Mouse (Mus musculus) MEL (cell line): ENCODE data around the gene Psmb9. TPM values are rescaled to one million over a fixed set of nuclear protein-coding genes. Genes with fewer than 3 reads are reported as not detected.

Experiments used
- DNase-seq: peaks from one replicate; pipeline ENCODE4 v3.0.0; 2011; ENCODE audit warnings: low read depth, low spot score
- H3K27ac ChIP-seq: 2 replicates; pipeline ENCODE4 v1.5.1; 2012; ENCODE audit warnings: low read depth, mild to moderate bottlenecking, control low read depth, low read length, moderate library complexity; ENCODE audit not compliant: control insufficient read depth
- H3K27me3 ChIP-seq, 2 experiments: fragments of 150-350 bp in 1 of 2; sonication (generic) in 1 of 2; 2 replicates each; pipeline ENCODE4 v1.6.1; 2012; ENCODE audit warnings: low read length in 2 of 2, mild to moderate bottlenecking in 2 of 2, improper control_type of control experiment in 1 of 2, moderate library complexity in 1 of 2; ENCODE audit not compliant: insufficient read depth in 2 of 2, control insufficient read depth in 1 of 2
- H3K36me3 ChIP-seq, 2 experiments: 2 replicates each; pipeline ENCODE4 v1.6.1; 2012 to 2014; ENCODE audit warnings: low read length in 2 of 2, improper control_type of control experiment in 1 of 2, inconsistent platforms in 1 of 2, mild to moderate bottlenecking in 1 of 2; ENCODE audit not compliant: insufficient read depth in 2 of 2, control insufficient read depth in 1 of 2
- H3K4me1 ChIP-seq, 2 experiments: fragments of 150-350 bp in 1 of 2; sonication (generic) in 1 of 2; 2 replicates each; pipeline ENCODE4 v1.6.1; 2012; ENCODE audit warnings: low read length in 2 of 2, improper control_type of control experiment in 1 of 2, mild to moderate bottlenecking in 1 of 2; ENCODE audit not compliant: insufficient read depth in 2 of 2, control insufficient read depth in 1 of 2
- H3K4me3 ChIP-seq, 2 experiments: fragments of 150-350 bp in 1 of 2; sonication (generic) in 1 of 2; 2 replicates each; pipeline ENCODE4 v1.5.1; 2012; ENCODE audit warnings: low read depth in 2 of 2, low read length in 2 of 2, mild to moderate bottlenecking in 2 of 2, moderate library complexity in 2 of 2, control low read depth in 1 of 2, improper control_type of control experiment in 1 of 2; ENCODE audit not compliant: control insufficient read depth in 1 of 2, insufficient read depth in 1 of 2
- H3K79me2 ChIP-seq: 2 replicates; pipeline ENCODE4 v1.6.1; 2012; ENCODE audit warnings: mild to moderate bottlenecking, low read length, moderate library complexity; ENCODE audit not compliant: control insufficient read depth, poor library complexity, insufficient read depth
- H3K9ac ChIP-seq: 2 replicates; pipeline ENCODE4 v1.6.1; 2012; ENCODE audit warnings: low read depth, mild to moderate bottlenecking, control low read depth, low read length, moderate library complexity; ENCODE audit not compliant: control insufficient read depth, poor library complexity, severe bottlenecking
- H3K9me3 ChIP-seq: fragments of 150-350 bp; sonication (generic); replicated peaks from 2 replicates; pipeline ENCODE4 v1.6.1; 2012; ENCODE audit warnings: mild to moderate bottlenecking, low read length, improper control_type of control experiment, moderate library complexity; ENCODE audit not compliant: insufficient read depth
- BHLHE40 ChIP-seq: IDR thresholded peaks from 2 replicates; pipeline ENCODE4 v1.6.1; 2012; ENCODE audit warnings: low read depth, mild to moderate bottlenecking, inconsistent platforms, low read length, improper control_type of control experiment, borderline replicate concordance
- CHD2 ChIP-seq: IDR thresholded peaks from 2 replicates; pipeline ENCODE4 v1.6.1; 2011; ENCODE audit warnings: low read length, improper control_type of control experiment
- CTCF ChIP-seq, 3 experiments: IDR thresholded peaks in 2 of 3; conservative IDR thresholded peaks in 1 of 3; 2 replicates each; pipeline ENCODE4 v1.5.1; 2011 to 2012; ENCODE audit warnings: low read length in 3 of 3, low read depth in 2 of 3, mild to moderate bottlenecking in 2 of 3, improper control_type of control experiment in 1 of 3, inconsistent platforms in 1 of 3, mixed read lengths in 1 of 3, moderate library complexity in 1 of 3; ENCODE audit not compliant: control insufficient read depth in 1 of 3, insufficient read depth in 1 of 3, poor library complexity in 1 of 3, severe bottlenecking in 1 of 3
- E2F4 ChIP-seq: IDR thresholded peaks from 2 replicates; pipeline ENCODE4 v1.6.1; 2011; ENCODE audit warnings: low read depth, low read length, improper control_type of control experiment, borderline replicate concordance
- ELF1 ChIP-seq: IDR thresholded peaks from 2 replicates; pipeline ENCODE4 v1.6.1; 2014; ENCODE audit warnings: low read depth, mild to moderate bottlenecking, inconsistent platforms, low read length, improper control_type of control experiment, moderate library complexity
- EP300 ChIP-seq, 2 experiments: IDR thresholded peaks; 2 replicates each; pipeline ENCODE4 v1.6.1; 2011; ENCODE audit warnings: improper control_type of control experiment in 2 of 2, low read length in 2 of 2, low read depth in 1 of 2, mild to moderate bottlenecking in 1 of 2
- ETS1 ChIP-seq: IDR thresholded peaks from 2 replicates; pipeline ENCODE4 v1.6.1; 2012; ENCODE audit warnings: low read depth, mild to moderate bottlenecking, inconsistent platforms, low read length, improper control_type of control experiment, moderate library complexity
- GABPA ChIP-seq: IDR thresholded peaks from 2 replicates; pipeline ENCODE4 v1.6.1; 2012; ENCODE audit warnings: low read depth, mild to moderate bottlenecking, inconsistent platforms, low read length, improper control_type of control experiment, moderate library complexity
- GATA1 ChIP-seq: IDR thresholded peaks from 2 replicates; pipeline ENCODE4 v1.6.1; 2011; ENCODE audit warnings: low read depth, low read length, improper control_type of control experiment
- HCFC1 ChIP-seq: IDR thresholded peaks from 2 replicates; pipeline ENCODE4 v1.6.1; 2012; ENCODE audit warnings: low read depth, mild to moderate bottlenecking, inconsistent platforms, low read length, improper control_type of control experiment, moderate library complexity
- JUND ChIP-seq: IDR thresholded peaks from 2 replicates; pipeline ENCODE4 v1.6.1; 2011; ENCODE audit warnings: low read depth, mild to moderate bottlenecking, improper control_type of control experiment, low read length
- KAT2A ChIP-seq: conservative IDR thresholded peaks from 2 replicates; pipeline ENCODE4 v1.6.1; 2012; ENCODE audit warnings: low read depth, low read length, improper control_type of control experiment, inconsistent platforms
- MAFK ChIP-seq: IDR thresholded peaks from 2 replicates; pipeline ENCODE4 v1.6.1; 2011; ENCODE audit warnings: low read depth, mild to moderate bottlenecking, low read length, improper control_type of control experiment, borderline replicate concordance
- MAZ ChIP-seq: IDR thresholded peaks from 2 replicates; pipeline ENCODE4 v1.6.1; 2012; ENCODE audit warnings: low read depth, mild to moderate bottlenecking, inconsistent platforms, low read length, improper control_type of control experiment
- MEF2A ChIP-seq: IDR thresholded peaks from 2 replicates; pipeline ENCODE4 v1.6.1; 2014; ENCODE audit warnings: low read depth, mild to moderate bottlenecking, inconsistent platforms, low read length, improper control_type of control experiment; ENCODE audit not compliant: poor library complexity, insufficient replicate concordance, severe bottlenecking; ENCODE audit errors: extremely low read depth
- MXI1 ChIP-seq: IDR thresholded peaks from 2 replicates; pipeline ENCODE4 v1.6.1; 2011; ENCODE audit warnings: mild to moderate bottlenecking, low read depth, low read length, improper control_type of control experiment
- MYB ChIP-seq: IDR thresholded peaks from 2 replicates; pipeline ENCODE4 v1.6.1; 2011; ENCODE audit warnings: mild to moderate bottlenecking, low read depth, low read length, improper control_type of control experiment
- MYC ChIP-seq: IDR thresholded peaks from 2 replicates; pipeline ENCODE4 v1.6.1; 2011; ENCODE audit warnings: low read depth, mild to moderate bottlenecking, low read length, improper control_type of control experiment, moderate library complexity
- NELFE ChIP-seq: IDR thresholded peaks from 2 replicates; pipeline ENCODE4 v1.6.1; 2011; ENCODE audit warnings: low read depth, low read length, improper control_type of control experiment
- NRF1 ChIP-seq: IDR thresholded peaks from 2 replicates; pipeline ENCODE4 v1.6.1; 2014; ENCODE audit warnings: low read depth, mild to moderate bottlenecking, inconsistent platforms, low read length, improper control_type of control experiment, moderate library complexity; ENCODE audit not compliant: poor library complexity, insufficient read depth, severe bottlenecking
- POLR2AphosphoS2 ChIP-seq: IDR thresholded peaks from 2 replicates; pipeline ENCODE4 v1.6.1; 2011; ENCODE audit warnings: low read length, improper control_type of control experiment
- POLR2AphosphoS5 ChIP-seq: IDR thresholded peaks from 2 replicates; pipeline ENCODE4 v1.6.1; 2012; ENCODE audit warnings: low read depth, borderline replicate concordance, mild to moderate bottlenecking, inconsistent platforms, low read length, moderate library complexity, mixed read lengths
- RAD21 ChIP-seq: IDR thresholded peaks from 2 replicates; pipeline ENCODE4 v1.6.1; 2011; ENCODE audit warnings: mild to moderate bottlenecking, low read depth, low read length, improper control_type of control experiment
- RCOR1 ChIP-seq: IDR thresholded peaks from 2 replicates; pipeline ENCODE4 v1.6.1; 2012; ENCODE audit warnings: low read depth, mild to moderate bottlenecking, inconsistent platforms, low read length, improper control_type of control experiment
- SIN3A ChIP-seq: IDR thresholded peaks from 2 replicates; pipeline ENCODE4 v1.6.1; 2012; ENCODE audit warnings: low read length, improper control_type of control experiment, inconsistent platforms
- TAL1 ChIP-seq: IDR thresholded peaks from 2 replicates; pipeline ENCODE4 v1.6.1; 2012; ENCODE audit warnings: mild to moderate bottlenecking, inconsistent platforms, low read length, moderate library complexity, mixed read lengths
- TBP ChIP-seq: IDR thresholded peaks from 2 replicates; pipeline ENCODE4 v1.8.0; 2011; ENCODE audit warnings: low read depth, low read length, improper control_type of control experiment
- TCF12 ChIP-seq: IDR thresholded peaks from 2 replicates; pipeline ENCODE4 v1.6.1; 2014; ENCODE audit warnings: low read depth, mild to moderate bottlenecking, inconsistent platforms, low read length, improper control_type of control experiment, moderate library complexity
- UBTF ChIP-seq: IDR thresholded peaks from 2 replicates; pipeline ENCODE4 v1.6.1; 2012; ENCODE audit warnings: low read depth, mild to moderate bottlenecking, inconsistent platforms, low read length, improper control_type of control experiment, moderate library complexity, borderline replicate concordance; ENCODE audit not compliant: insufficient read depth
- USF1 ChIP-seq: IDR thresholded peaks from 2 replicates; pipeline ENCODE4 v1.6.1; 2014; ENCODE audit warnings: low read depth, mild to moderate bottlenecking, inconsistent platforms, low read length, improper control_type of control experiment, moderate library complexity
- USF2 ChIP-seq, 2 experiments: IDR thresholded peaks; 2 replicates each; pipeline ENCODE4 v1.6.1; 2011 to 2012; ENCODE audit warnings: improper control_type of control experiment in 2 of 2, low read length in 2 of 2, borderline replicate concordance in 1 of 2, inconsistent platforms in 1 of 2, low read depth in 1 of 2, mild to moderate bottlenecking in 1 of 2; ENCODE audit not compliant: insufficient read depth in 1 of 2
- ZC3H11A ChIP-seq: IDR thresholded peaks from 2 replicates; pipeline ENCODE4 v1.6.1; 2012; ENCODE audit warnings: low read depth, mild to moderate bottlenecking, inconsistent platforms, low read length, improper control_type of control experiment
- ZKSCAN1 ChIP-seq: IDR thresholded peaks from 2 replicates; pipeline ENCODE4 v1.6.1; 2012; ENCODE audit warnings: low read depth, mild to moderate bottlenecking, inconsistent platforms, low read length, improper control_type of control experiment, moderate library complexity
- ZMIZ1 ChIP-seq: IDR thresholded peaks from 2 replicates; pipeline ENCODE4 v1.6.1; 2012; ENCODE audit warnings: low read depth, mild to moderate bottlenecking, inconsistent platforms, low read length, improper control_type of control experiment, moderate library complexity
- ZNF384 ChIP-seq: IDR thresholded peaks from 2 replicates; pipeline ENCODE4 v1.6.1; 2012; ENCODE audit warnings: low read depth, mild to moderate bottlenecking, inconsistent platforms, low read length, improper control_type of control experiment
- polyA plus RNA-seq, 2 experiments: library from polyadenylated mRNA; stranded (reverse) in 1 of 2; unstranded in 1 of 2; fragments of >175 nt in 1 of 2; fragments of >200 nt in 1 of 2; gene quantifications; 2 replicates each; pipeline versions ENCODE4 v1.2.1 to v1.2.4; 2012; ENCODE audit warnings: low replicate concordance in 2 of 2, low read depth in 1 of 2; ENCODE audit not compliant: insufficient read length in 2 of 2, insufficient read depth in 1 of 2, missing spikeins in 1 of 2
- total RNA-seq: library from RNA; depleted of rRNA; stranded (reverse); fragments of 300-350 nt; gene quantifications from 2 replicates; pipeline ENCODE4 v1.2.3, GENCODE M21; 2012

Gene Psmb9
- total and polyA plus RNA-seq, 3 experiments = 14.7 to 24.9 TPM; not detected in 1

- Histone ChIP-seq H3K36me3 (peaks cover 0 to 3% of the 10 kb centered on the region in 2 experiments; a peak in 2 of 4 replicates), H3K27ac (peak overlapping the region; percentile 83), H3K9ac (peak overlapping the region; percentile 63), H3K79me2 (no peaks in the 10 kb centered on the region), H3K4me1 (0 out of 4 replicates have a peak, but pooled peaks cover 0 to 3% of the 10 kb centered on the region in 2 experiments), H3K27me3 (no peaks in the 10 kb centered on the region), H3K9me3 (no peaks in the 10 kb centered on the region), H3K4me3 (peak overlapping the region; percentile 59 to 75)
- peak; percentile 95 for DNase-seq
- TF ChIP-seq BHLHE40 = no peak
- peak; percentile 98 for TF ChIP-seq RAD21
- 0 out of 2 replicates have a peak, but pooled peaks have one; percentile 18 for TF ChIP-seq KAT2A
- peak; percentile 54; the same call in 1 of the 2 replicates for TF ChIP-seq RCOR1
- peak; percentile 94 for TF ChIP-seq ZC3H11A
- no peak for TF ChIP-seq GATA1
- no peak for TF ChIP-seq E2F4
- TF ChIP-seq POLR2AphosphoS2 = peak; percentile 40; the same call in 1 of the 2 replicates
- TF ChIP-seq MYC = peak; percentile 61
- peak; percentile 44 for TF ChIP-seq HCFC1
- TF ChIP-seq TBP = peak; percentile 71
- no peak for TF ChIP-seq USF1
- peak; percentile 30 for TF ChIP-seq NELFE
- peak; percentile 68; the same call in 1 of the 2 replicates for TF ChIP-seq MAZ
- TF ChIP-seq MYB = no peak
- peak; percentile 33; the same call in 1 of the 2 replicates for TF ChIP-seq ETS1
- TF ChIP-seq MAFK = no peak
- TF ChIP-seq GABPA = no peak
- TF ChIP-seq CTCF (IDR thresholded peaks at IDR 0.05 in 2 of 3, conservative IDR thresholded peaks at IDR 0.05 in 1 of 3; ENCODE audit: control insufficient read depth in 1 of 3, insufficient read depth in 1 of 3, low read depth in 2 of 3, low read length in 3 of 3, poor library complexity in 1 of 3, severe bottlenecking in 1 of 3) = peak; percentile 82 to 97 (median 84)
- TF ChIP-seq TCF12 = 0 out of 2 replicates have a peak, but pooled peaks have one; percentile 15
- no peak for TF ChIP-seq USF2 (IDR thresholded peaks at IDR 0.05; ENCODE audit: borderline replicate concordance in 1 of 2, insufficient read depth in 1 of 2, low read depth in 1 of 2, low read length in 2 of 2)
- no peak for TF ChIP-seq TAL1
- no peak for TF ChIP-seq POLR2AphosphoS5
- peak; percentile 77 for TF ChIP-seq ELF1
- TF ChIP-seq CHD2 = peak; percentile 53
- TF ChIP-seq JUND = peak; percentile 53; the same call in 1 of the 2 replicates
- TF ChIP-seq ZMIZ1 = 0 out of 2 replicates have a peak, but pooled peaks have one; percentile 35
- no peak for TF ChIP-seq MEF2A
- TF ChIP-seq ZNF384 = 0 out of 2 replicates have a peak, but pooled peaks have one; percentile 35
- TF ChIP-seq ZKSCAN1 = no peak
- TF ChIP-seq NRF1 = 0 out of 2 replicates have a peak, but pooled peaks have one; percentile 25
- TF ChIP-seq EP300 (IDR thresholded peaks at IDR 0.05; ENCODE audit: low read depth in 1 of 2, low read length in 2 of 2) = no peak
- TF ChIP-seq MXI1 = peak; percentile 57
- no peak for TF ChIP-seq UBTF
- TF ChIP-seq SIN3A = peak; percentile 87
These were observed 16.6 kb downstream of the Psmb9 start for GRCm38 (mm10) chr17:34170877-34171498.
